Mouse (Mus musculus) liver, postnatal 0 days (tissue): ENCODE measurements around the gene Rftn2. TPM values are rescaled to one million over a fixed set of nuclear protein-coding genes. Genes with fewer than 3 reads are reported as not detected.

Experiments
- ATAC-seq: fragments of 200-750 bp; cut with Nextera tagmentation; 2 replicates; pipeline ENCODE4 v1.8.0; 2017; ENCODE audit warnings: mild to moderate bottlenecking, moderate library complexity
- DNase-seq: peaks from one replicate; pipeline ENCODE4 v3.0.0-alpha.2; 2016
- H3K27ac ChIP-seq: fragments of 300-500 bp; sonication (generic); 2 replicates; pipeline ENCODE4 v1.5.1; 2014; ENCODE audit warnings: antibody characterized with exemption, moderate library complexity, mild to moderate bottlenecking, low read depth
- H3K27me3 ChIP-seq: fragments of 300-500 bp; sonication (generic); 2 replicates; pipeline ENCODE4 v1.6.1; 2014; ENCODE audit warnings: low read length, control low read depth, mixed read lengths; ENCODE audit not compliant: insufficient read depth
- H3K36me3 ChIP-seq: fragments of 300-500 bp; sonication (generic); replicated peaks from 2 replicates; pipeline ENCODE4 v1.6.1; 2014; ENCODE audit warnings: mild to moderate bottlenecking, control low read depth, low read length, moderate library complexity, mixed read lengths; ENCODE audit not compliant: insufficient read depth
- H3K4me1 ChIP-seq: fragments of 300-500 bp; sonication (generic); 2 replicates; pipeline ENCODE4 v1.6.1; 2014; ENCODE audit warnings: antibody characterized with exemption, mild to moderate bottlenecking, control low read depth; ENCODE audit not compliant: insufficient read depth
- H3K4me2 ChIP-seq: fragments of 300-500 bp; sonication (generic); 2 replicates; pipeline ENCODE4 v1.6.1; 2014; ENCODE audit warnings: low read depth, mild to moderate bottlenecking, low read length, moderate library complexity, mixed read lengths
- H3K4me3 ChIP-seq: fragments of 300-500 bp; sonication (generic); 2 replicates; pipeline ENCODE4 v1.5.1; 2014; ENCODE audit warnings: low read depth, low read length
- H3K9ac ChIP-seq: fragments of 300-500 bp; sonication (generic); replicated peaks from 2 replicates; pipeline ENCODE4 v1.6.1; 2014; ENCODE audit warnings: mild to moderate bottlenecking, moderate library complexity
- H3K9me3 ChIP-seq: fragments of 300-500 bp; sonication (generic); 2 replicates; pipeline ENCODE4 v1.6.1; 2016; ENCODE audit warnings: mild to moderate bottlenecking, control low read depth, low read length, mixed read lengths
- CTCF ChIP-seq: sonication (generic); IDR thresholded peaks from 2 replicates; pipeline ENCODE4 v1.5.1; 2016; ENCODE audit warnings: antibody characterized with exemption, low read depth
- EP300 ChIP-seq: IDR thresholded peaks from 2 replicates; pipeline ENCODE4 v1.6.1; 2016; ENCODE audit warnings: antibody characterized with exemption, low read depth, mild to moderate bottlenecking
- WGBS: fragments of 180-500 bp; shearing (Covaris S2); extraction: QIAGEN DNeasy Blood & Tissue Kit; methylation state at CpG from one replicate; pipeline ENCODE4 v1.1.7; 2014; ENCODE audit not compliant: insufficient replicate concordance; 5-methylcytosine and 5-hydroxymethylcytosine counted together
- polyA plus RNA-seq: library from polyadenylated mRNA; unstranded; fragments of >200 nt; fragmentation: Nextera tagmentation; extraction: Ambion mirVana; gene quantifications from 2 replicates; pipeline ENCODE4 v1.2.1, GENCODE M21; 2015

Gene Rftn2
- polyA plus RNA-seq, 1 experiment from 2014 or later: 0.41 TPM

- Histone ChIP-seq H3K27me3 (no peaks in the 10 kb centered on the region), H3K4me1 (no peaks in the 10 kb centered on the region), H3K9me3 (no peaks in the 10 kb centered on the region), H3K4me3 (no peak overlapping the region), H3K4me2 (no peak overlapping the region), H3K27ac (no peak overlapping the region), H3K9ac (no peak overlapping the region), H3K36me3 (no peaks in the 10 kb centered on the region)
- TF ChIP-seq CTCF: no peak
- no peak for TF ChIP-seq EP300
- DNase-seq: no peak
- 86% methylated on average over 2 of the region's 2 CpGs for WGBS
- ATAC-seq: no peak
Measured at GRCm38 (mm10) chr1:55123561-55123960, 103.0 kb downstream of the Rftn2 start.

- Histone ChIP-seq H3K9ac (no peak overlapping the region), H3K4me2 (no peak overlapping the region), H3K4me3 (no peak overlapping the region), H3K9me3 (no peaks in the 10 kb centered on the region), H3K27ac (no peak overlapping the region), H3K4me1 (no peaks in the 10 kb centered on the region), H3K36me3 (no peaks in the 10 kb centered on the region), H3K27me3 (no peaks in the 10 kb centered on the region)
- no peak for ATAC-seq
- no peak for DNase-seq
- 70% methylated on average over 5 of the region's 5 CpGs for WGBS
- no peak for TF ChIP-seq EP300
- no peak for TF ChIP-seq CTCF
Measured at GRCm38 (mm10) chr1:55123046-55123445, 103.5 kb downstream of the Rftn2 start.

Other genes starting within 250 kb of the Rftn2 start
- 101 and 117 TPM in 2 replicates for gene Sf3b1, start 199.3 kb downstream of the Rftn2 start, polyA plus RNA-seq
- gene Coq10b, start 174.0 kb downstream of the Rftn2 start, polyA plus RNA-seq: 20.6 and 24.4 TPM in 2 replicates
- 513 and 558 TPM in 2 replicates for gene Hspe1, start 138.7 kb downstream of the Rftn2 start, polyA plus RNA-seq
- gene Hspd1, start 138.5 kb downstream of the Rftn2 start, polyA plus RNA-seq: 288 and 295 TPM in 2 replicates
- 40.1 and 42.2 TPM in 2 replicates for gene Mob4, start 95.6 kb downstream of the Rftn2 start, polyA plus RNA-seq
- 1.2 TPM in 2 replicates for gene Mars2, start 10.4 kb upstream of the Rftn2 start, polyA plus RNA-seq
- gene Boll, start 136.7 kb upstream of the Rftn2 start, polyA plus RNA-seq: 0.07 TPM in 1 of 2 replicates, not detected in the other
- 0.15 and 0.25 TPM in 2 replicates for gene Plcl1, start 179.1 kb upstream of the Rftn2 start, polyA plus RNA-seq